Mouse (Mus musculus) hindbrain, embryonic 16.5 days (tissue): ENCODE measurements around the gene Acbd5. TPM values are rescaled to one million over a fixed set of nuclear protein-coding genes. Genes with fewer than 3 reads are reported as not detected.

Experiments used
- ATAC-seq: fragments of 200-750 bp; cut with Nextera tagmentation; 2 replicates; pipeline ENCODE4 v1.8.0; 2017; ENCODE audit warnings: moderate TSS enrichment, moderate library complexity
- H3K27ac ChIP-seq: fragments of 300-500 bp; sonication (generic); 2 replicates; pipeline ENCODE4 v1.5.1; 2014; ENCODE audit warnings: low read depth, mild to moderate bottlenecking, control low read depth, low read length, moderate library complexity
- H3K27me3 ChIP-seq: fragments of 300-500 bp; sonication (generic); replicated peaks from 2 replicates; pipeline ENCODE4 v1.6.1; 2014; ENCODE audit warnings: low read length; ENCODE audit not compliant: control insufficient read depth, insufficient read depth
- H3K36me3 ChIP-seq: fragments of 300-500 bp; sonication (generic); 2 replicates; pipeline ENCODE4 v1.6.1; 2014; ENCODE audit warnings: mild to moderate bottlenecking, low read length, moderate library complexity, mixed read lengths; ENCODE audit not compliant: control insufficient read depth, insufficient read depth
- H3K4me1 ChIP-seq: fragments of 300-500 bp; sonication (generic); 2 replicates; pipeline ENCODE4 v1.6.1; 2014; ENCODE audit warnings: low read depth, low read length; ENCODE audit not compliant: control insufficient read depth, insufficient read depth
- H3K4me2 ChIP-seq: fragments of 300-500 bp; sonication (generic); 2 replicates; pipeline ENCODE4 v1.6.1; 2014; ENCODE audit warnings: mild to moderate bottlenecking, low read length, control low read depth, moderate library complexity
- H3K4me3 ChIP-seq: fragments of 300-500 bp; sonication (generic); 2 replicates; pipeline ENCODE4 v1.5.1; 2014; ENCODE audit warnings: mild to moderate bottlenecking, low read length, control low read depth, moderate library complexity
- H3K9ac ChIP-seq: fragments of 300-500 bp; sonication (generic); 2 replicates; pipeline ENCODE4 v1.6.1; 2014; ENCODE audit warnings: low read depth, mild to moderate bottlenecking, control low read depth, low read length, moderate library complexity
- H3K9me3 ChIP-seq: fragments of 300-500 bp; sonication (generic); 2 replicates; pipeline ENCODE4 v1.6.1; 2014; ENCODE audit warnings: mild to moderate bottlenecking, low read length, moderate library complexity; ENCODE audit not compliant: control insufficient read depth
- WGBS: fragments of 180-500 bp; shearing (Covaris S2); extraction: QIAGEN DNeasy Blood & Tissue Kit; methylation state at CpG from one replicate; pipeline ENCODE4 v1.1.7; 2014; 5-methylcytosine and 5-hydroxymethylcytosine counted together
- polyA plus RNA-seq: library from polyadenylated mRNA; unstranded; fragments of >200 nt; fragmentation: Nextera tagmentation; extraction: Ambion mirVana; gene quantifications from 2 replicates; pipeline ENCODE4 v1.2.1, GENCODE M21; 2015

Acbd5 gene
- 68.2 and 79.7 TPM in 2 replicates for polyA plus RNA-seq

DNA sequence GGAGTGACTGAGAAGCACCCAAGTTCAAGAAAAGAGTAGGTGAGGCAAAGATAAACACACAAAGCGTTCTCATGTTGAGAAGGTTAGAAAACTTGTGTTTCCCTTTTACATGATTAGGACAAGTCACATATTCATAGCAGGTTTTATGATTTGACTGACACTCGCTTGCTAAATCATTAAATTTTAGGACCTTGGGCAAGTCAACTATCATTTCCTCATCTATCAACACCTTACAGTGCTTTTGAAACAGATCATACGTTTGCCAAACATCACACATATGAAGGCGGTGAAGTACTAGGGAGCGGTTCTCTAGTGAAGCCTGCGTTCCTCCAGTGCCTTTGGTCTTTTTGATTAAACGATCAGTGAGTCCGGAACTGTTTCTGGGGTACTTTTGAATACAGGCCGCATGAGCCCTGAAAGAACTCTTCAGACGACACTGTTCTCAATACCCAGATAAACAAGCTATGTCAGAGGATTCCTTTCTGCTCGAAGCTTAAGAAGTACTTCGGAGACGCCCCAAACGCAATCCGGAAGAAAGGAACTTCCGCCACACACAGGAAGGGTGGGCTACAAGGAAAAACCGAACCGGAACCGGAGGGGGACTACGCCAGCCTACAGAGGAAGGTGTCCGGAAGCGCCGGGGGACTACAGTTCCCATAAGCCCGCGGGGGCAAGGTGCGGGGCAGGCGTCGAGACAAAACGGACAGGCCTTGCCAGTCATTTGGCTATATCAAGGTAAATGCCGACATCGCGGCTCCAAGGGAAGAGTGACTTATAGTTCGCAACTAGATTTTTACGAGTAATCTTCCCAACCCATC is at the start of gene Acbd5:
TSS of gene Acbd5 (plus strand) at position 616 of the 818 bp plus-strand sequence.
- peak; percentile 97 for ATAC-seq
- no peaks in the 10 kb centered on the region for H3K9me3 ChIP-seq
- peak within 1 kb of the TSS; percentile 99 for H3K4me2 ChIP-seq
- H3K9ac ChIP-seq = peak within 1 kb of the TSS; percentile 95
- no peaks in the 10 kb centered on the region for H3K27me3 ChIP-seq
- H3K36me3 ChIP-seq = no peaks in the 10 kb centered on the region
- peak within 1 kb of the TSS; percentile 96 for H3K27ac ChIP-seq
- peak within 1 kb of the TSS; percentile 76 for H3K4me3 ChIP-seq
- WGBS = 3% methylated on average over 34 of the region's 34 CpGs
- H3K4me1 ChIP-seq = peaks cover 5% of the 10 kb centered on the region

DNA sequence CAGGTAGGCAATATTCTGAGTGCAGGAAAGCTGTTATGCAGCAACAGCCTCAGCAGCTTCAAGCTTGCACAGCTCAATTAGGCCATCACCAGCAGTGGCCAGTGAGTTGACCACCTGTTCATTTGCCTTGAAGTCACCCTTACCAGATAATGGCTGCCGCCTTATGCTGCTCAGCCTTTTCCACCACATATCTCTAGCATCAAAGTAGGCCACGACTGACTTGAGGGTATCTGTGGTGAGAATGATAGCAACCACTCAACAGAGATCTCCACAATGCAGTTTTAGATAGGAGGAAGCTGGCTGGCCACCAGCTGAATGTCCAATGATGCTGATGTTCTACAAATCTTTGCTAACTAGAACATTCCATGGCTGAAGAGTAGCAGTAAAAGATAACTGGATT is 48.8 kb upstream of the Acbd5 start:
- Histone ChIP-seq H3K4me1 (no peaks in the 10 kb centered on the region), H3K9ac (no peak overlapping the region), H3K4me3 (no peak overlapping the region), H3K4me2 (no peak overlapping the region), H3K27me3 (no peaks in the 10 kb centered on the region), H3K27ac (no peak overlapping the region), H3K9me3 (no peaks in the 10 kb centered on the region), H3K36me3 (no peaks in the 10 kb centered on the region)
- ATAC-seq = no peak
- 100% methylated on average over 2 of the region's 2 CpGs for WGBS

DNA sequence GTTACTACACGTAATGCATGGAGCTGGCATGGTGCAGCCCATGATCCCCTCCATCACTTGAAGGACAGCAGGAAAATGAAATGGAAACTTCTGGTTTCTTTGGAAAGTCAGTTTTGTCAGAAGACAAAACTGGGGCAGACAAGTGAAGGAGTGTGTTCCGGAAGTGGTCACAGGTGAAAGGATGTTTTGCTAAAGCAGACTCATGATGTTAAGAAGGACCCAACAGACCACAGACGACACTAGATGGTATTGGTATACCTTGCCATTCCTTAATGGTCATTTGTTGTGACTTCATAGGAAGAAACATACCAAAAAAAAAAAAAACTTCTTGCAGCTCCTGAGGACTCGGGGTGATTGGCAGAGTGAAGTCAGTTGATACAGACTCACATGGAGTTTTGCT is 46.6 kb upstream of the Acbd5 start:
- H3K9ac ChIP-seq = no peak overlapping the region
- no peak overlapping the region for H3K4me3 ChIP-seq
- H3K36me3 ChIP-seq = no peaks in the 10 kb centered on the region
- no peak overlapping the region for H3K27ac ChIP-seq
- H3K27me3 ChIP-seq = no peaks in the 10 kb centered on the region
- no peaks in the 10 kb centered on the region for H3K9me3 ChIP-seq
- no peak overlapping the region for H3K4me2 ChIP-seq
- WGBS = 87% methylated on average over 4 of the region's 4 CpGs
- H3K4me1 ChIP-seq = no peaks in the 10 kb centered on the region
- ATAC-seq = no peak

DNA sequence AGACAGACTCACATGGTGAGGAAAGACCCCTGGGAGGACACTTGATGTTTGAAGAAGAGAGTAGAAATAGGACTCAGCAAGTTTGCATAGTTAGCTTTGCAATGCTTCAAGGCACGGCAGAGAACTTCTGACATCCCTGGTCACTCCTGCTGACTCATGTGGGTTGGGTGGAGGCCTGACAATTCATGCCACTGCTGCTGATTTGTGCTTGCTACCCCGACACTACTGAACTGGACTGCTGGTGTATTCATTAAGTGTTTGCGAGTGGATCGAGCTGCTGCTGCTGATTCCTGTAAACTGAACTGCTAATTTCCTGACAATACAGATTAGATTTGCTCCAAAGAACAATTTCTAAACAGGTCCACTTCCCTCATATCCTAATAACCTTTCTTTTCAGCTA is 46.2 kb upstream of the Acbd5 start:
- ATAC-seq = no peak
- Histone ChIP-seq H3K4me2 (no peak overlapping the region), H3K36me3 (no peaks in the 10 kb centered on the region), H3K4me1 (no peaks in the 10 kb centered on the region), H3K4me3 (no peak overlapping the region), H3K27ac (no peak overlapping the region), H3K27me3 (no peaks in the 10 kb centered on the region), H3K9ac (no peak overlapping the region), H3K9me3 (no peaks in the 10 kb centered on the region)
- WGBS = 36% methylated on average over 4 of the region's 4 CpGs

DNA sequence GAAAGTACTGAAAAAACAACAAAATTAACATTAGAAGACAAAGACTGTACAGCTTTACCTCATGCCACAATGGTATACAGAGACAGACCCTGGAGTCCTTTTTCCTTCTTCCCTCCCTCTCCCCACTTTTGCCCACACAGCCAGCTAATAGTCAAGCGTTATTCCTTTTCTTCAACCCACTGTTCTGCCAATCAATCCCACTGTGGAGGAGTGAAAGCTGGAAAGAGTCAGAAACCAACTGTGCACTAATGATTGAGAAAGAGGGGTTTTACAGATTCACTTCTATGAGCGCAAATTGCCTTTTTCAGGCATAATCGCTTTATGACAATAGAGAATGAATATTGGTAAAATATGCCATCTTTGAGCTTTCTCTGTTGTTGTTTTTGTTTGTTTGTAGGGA is 44.9 kb upstream of the Acbd5 start:
- no peaks in the 10 kb centered on the region for H3K36me3 ChIP-seq
- no peak for ATAC-seq
- no peaks in the 10 kb centered on the region for H3K27me3 ChIP-seq
- WGBS = 77% methylated on average over 3 of the region's 3 CpGs
- H3K27ac ChIP-seq = no peak overlapping the region
- H3K4me1 ChIP-seq = no peaks in the 10 kb centered on the region
- H3K9ac ChIP-seq = no peak overlapping the region
- no peaks in the 10 kb centered on the region for H3K9me3 ChIP-seq
- no peak overlapping the region for H3K4me3 ChIP-seq
- no peak overlapping the region for H3K4me2 ChIP-seq

DNA sequence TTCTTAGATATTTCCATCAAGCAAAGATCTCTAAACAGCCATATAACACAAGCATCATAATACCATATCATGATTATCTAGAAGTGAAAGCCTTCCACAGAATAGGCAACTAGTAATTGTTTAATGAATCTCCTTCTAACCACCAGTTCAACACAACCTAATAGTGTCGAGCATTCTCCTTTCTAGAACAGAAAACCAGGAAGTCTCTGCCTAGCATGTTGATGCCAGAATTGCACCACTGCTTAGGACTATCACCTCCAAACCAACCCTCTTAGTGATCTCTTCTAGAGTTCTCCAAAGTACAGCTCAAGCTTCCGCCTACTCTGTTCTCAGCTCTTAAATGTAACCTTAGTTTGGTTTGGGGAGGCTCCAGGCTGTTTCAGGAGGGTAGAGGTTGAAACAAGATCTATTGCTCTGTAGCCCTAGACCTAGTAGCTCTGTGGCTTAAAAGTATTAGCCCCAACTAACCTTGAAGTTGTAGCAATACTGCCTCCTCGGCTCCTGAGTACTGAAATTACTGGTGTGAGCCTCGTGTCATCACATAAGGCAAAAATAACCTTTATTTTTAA is 44.2 kb upstream of the Acbd5 start:
- H3K9ac ChIP-seq = no peak overlapping the region
- 93% methylated on average over 4 of the region's 4 CpGs for WGBS
- no peak for ATAC-seq
- H3K36me3 ChIP-seq = no peaks in the 10 kb centered on the region
- no peaks in the 10 kb centered on the region for H3K4me1 ChIP-seq
- H3K27me3 ChIP-seq = no peaks in the 10 kb centered on the region
- no peak overlapping the region for H3K4me2 ChIP-seq
- H3K9me3 ChIP-seq = no peaks in the 10 kb centered on the region
- H3K4me3 ChIP-seq = no peak overlapping the region
- H3K27ac ChIP-seq = no peak overlapping the region

DNA sequence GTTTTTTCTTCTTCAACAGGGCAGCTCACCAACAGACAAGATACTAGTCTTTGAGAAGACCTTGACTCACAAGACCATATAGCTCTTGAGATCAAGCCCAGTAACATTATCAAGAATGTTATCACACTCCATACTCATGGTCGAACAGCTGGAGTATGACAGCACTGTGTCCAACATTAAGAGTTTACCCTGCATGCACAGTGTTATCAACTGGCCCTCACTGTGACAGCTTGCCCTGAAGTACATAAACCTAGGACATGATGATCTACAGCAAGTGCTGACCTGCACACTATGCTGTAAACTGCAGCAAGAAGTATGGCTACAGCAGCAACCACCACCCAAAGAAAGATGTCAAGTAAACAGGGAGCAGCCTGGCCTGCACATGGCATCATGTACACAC is 41.6 kb upstream of the Acbd5 start:
- ATAC-seq = no peak
- Histone ChIP-seq H3K4me3 (no peak overlapping the region), H3K4me1 (no peaks in the 10 kb centered on the region), H3K9ac (no peak overlapping the region), H3K27me3 (no peaks in the 10 kb centered on the region), H3K36me3 (no peaks in the 10 kb centered on the region), H3K4me2 (no peak overlapping the region), H3K9me3 (no peaks in the 10 kb centered on the region), H3K27ac (no peak overlapping the region)
- 97% methylated on average over 1 of the region's 1 CpGs for WGBS

DNA sequence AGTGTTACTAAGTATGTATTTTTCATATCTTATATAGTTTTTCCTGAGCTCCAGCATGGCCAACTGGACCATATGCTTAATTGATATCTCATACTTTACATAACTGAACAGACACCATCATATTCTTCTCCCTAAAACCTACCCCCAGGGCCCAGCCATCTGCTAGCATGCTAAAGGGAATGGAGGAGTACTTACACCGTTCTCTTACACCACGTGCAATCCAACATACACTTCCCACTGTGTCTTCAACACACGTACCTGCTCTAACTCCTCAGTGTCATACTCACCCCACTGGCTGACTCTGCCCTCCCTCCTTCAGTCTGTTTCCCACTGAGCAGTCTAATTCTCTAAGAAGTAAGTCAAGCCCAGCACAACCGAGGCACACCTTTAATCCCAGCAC is 39.1 kb upstream of the Acbd5 start:
- no peak overlapping the region for H3K9ac ChIP-seq
- 77% methylated on average over 4 of the region's 4 CpGs for WGBS
- H3K9me3 ChIP-seq = no peaks in the 10 kb centered on the region
- H3K27me3 ChIP-seq = no peaks in the 10 kb centered on the region
- no peak for ATAC-seq
- H3K4me1 ChIP-seq = no peaks in the 10 kb centered on the region
- H3K36me3 ChIP-seq = no peaks in the 10 kb centered on the region
- H3K27ac ChIP-seq = no peak overlapping the region
- no peak overlapping the region for H3K4me3 ChIP-seq
- no peak overlapping the region for H3K4me2 ChIP-seq

DNA sequence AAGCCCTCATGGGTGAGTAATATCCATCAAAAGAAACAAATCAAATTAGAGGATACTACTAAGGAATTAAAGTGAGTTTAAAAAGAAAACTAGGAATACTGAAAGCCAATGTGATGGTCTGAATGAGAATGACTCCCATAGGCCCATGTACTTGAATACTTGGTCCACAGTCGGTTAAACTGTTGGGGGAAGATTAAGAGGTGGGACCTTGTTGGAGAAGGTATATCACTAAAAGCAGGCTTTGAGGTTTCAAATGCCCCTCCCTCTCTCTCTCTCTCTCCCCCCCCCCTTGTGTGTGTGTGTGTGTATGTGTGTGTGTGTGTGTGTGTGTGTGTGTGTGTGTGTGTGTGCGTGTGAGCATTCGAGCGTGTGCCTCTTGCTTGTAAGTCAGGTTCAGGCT is 37.3 kb upstream of the Acbd5 start:
- no peaks in the 10 kb centered on the region for H3K4me1 ChIP-seq
- no peak overlapping the region for H3K27ac ChIP-seq
- no peaks in the 10 kb centered on the region for H3K27me3 ChIP-seq
- H3K9me3 ChIP-seq = no peaks in the 10 kb centered on the region
- no peak overlapping the region for H3K4me2 ChIP-seq
- 95% methylated on average over 4 of the region's 4 CpGs for WGBS
- no peak overlapping the region for H3K4me3 ChIP-seq
- H3K36me3 ChIP-seq = no peaks in the 10 kb centered on the region
- H3K9ac ChIP-seq = no peak overlapping the region
- ATAC-seq = no peak
